Mouse (Mus musculus): ENCODE measurements at regions not wholly inside any gene's neighbourhood (a gene's known extent, or its start where the extent isn't known, plus 50 kb on each side); places are given as distances from the start of the nearest gene placed in this dataset.

GRCm38 (mm10) chr7:115388874-115389273 is 645.4 kb downstream of the Insc start:
- no peak for DNase-seq

GRCm38 (mm10) chr7:115392520-115392919 is 646.1 kb downstream of the Sox6 start:
- DNase-seq, result no peak

- no peak for DNase-seq
These were observed 640.4 kb downstream of the Sox6 start for GRCm38 (mm10) chr7:115398202-115398601.

- no peak for DNase-seq
These were observed 639.1 kb downstream of the Sox6 start for GRCm38 (mm10) chr7:115399461-115399860.

- no peak for DNase-seq
These were observed 630.7 kb downstream of the Sox6 start for GRCm38 (mm10) chr7:115407889-115408288.

GRCm38 (mm10) chr7:115408915-115409314 is 629.7 kb downstream of the Sox6 start:
- no peak for DNase-seq

- no peak for DNase-seq
These were observed 627.9 kb downstream of the Sox6 start for GRCm38 (mm10) chr7:115410501-115411230.

- DNase-seq, result no peak
These were observed 627.1 kb downstream of the Sox6 start for GRCm38 (mm10) chr7:115411456-115411855.

GRCm38 (mm10) chr7:115415147-115415561 is 623.4 kb downstream of the Sox6 start:
- no peak for DNase-seq

Data from right cerebral cortex, adult 18-20 months (tissue).